Mouse (Mus musculus): ENCODE measurements at regions not wholly inside any gene's neighbourhood (a gene's known extent, or its start where the extent isn't known, plus 50 kb on each side); places are given as distances from the start of the nearest gene placed in this dataset.

DNA sequence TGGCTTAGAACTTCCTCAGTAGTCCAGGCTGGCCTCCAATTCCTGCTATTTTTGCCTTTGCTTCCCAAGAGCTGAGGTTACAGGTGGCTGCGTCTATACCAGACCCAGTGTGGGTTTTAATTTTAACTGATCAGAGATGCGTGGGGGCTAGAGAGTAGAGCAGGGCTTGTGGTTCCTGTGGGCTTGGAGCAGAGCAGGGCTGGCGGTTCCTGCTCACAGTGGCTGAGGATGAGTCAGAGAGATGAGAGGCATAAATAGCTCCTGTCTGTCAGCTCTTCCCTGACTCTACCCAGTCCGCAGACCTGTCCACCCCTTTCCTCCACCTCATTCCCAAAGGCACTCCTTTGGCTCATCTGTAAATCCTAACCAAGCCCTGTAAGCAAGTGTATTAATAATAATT lies 304.8 kb downstream of the Abcc12 start:
- no peak for TF ChIP-seq CTCF (IDR thresholded peaks at IDR 0.05; ENCODE audit: borderline replicate concordance, control insufficient read depth, extremely low read depth, insufficient read depth, low read length, poor library complexity)
- TF ChIP-seq POLR2A (IDR thresholded peaks at IDR 0.05; ENCODE audit: control insufficient read depth, extremely low read depth, insufficient read depth, low read length, poor library complexity), result no peak

Measured in thymus, adult 2 months (tissue).